Mouse (Mus musculus) liver, embryonic 14.5 days (tissue): ENCODE measurements at regions not wholly inside any gene's neighbourhood (a gene's known extent, or its start where the extent isn't known, plus 50 kb on each side); places are given as distances from the start of the nearest gene placed in this dataset.

Experiments
- CTCF ChIP-seq: IDR thresholded peaks from 2 replicates; pipeline ENCODE4 v1.5.1; 2016; ENCODE audit warnings: antibody characterized with exemption, low read depth, control low read depth
- EP300 ChIP-seq: IDR thresholded peaks from 2 replicates; pipeline ENCODE4 v1.6.1; 2016; ENCODE audit warnings: antibody characterized with exemption, low read depth

DNA sequence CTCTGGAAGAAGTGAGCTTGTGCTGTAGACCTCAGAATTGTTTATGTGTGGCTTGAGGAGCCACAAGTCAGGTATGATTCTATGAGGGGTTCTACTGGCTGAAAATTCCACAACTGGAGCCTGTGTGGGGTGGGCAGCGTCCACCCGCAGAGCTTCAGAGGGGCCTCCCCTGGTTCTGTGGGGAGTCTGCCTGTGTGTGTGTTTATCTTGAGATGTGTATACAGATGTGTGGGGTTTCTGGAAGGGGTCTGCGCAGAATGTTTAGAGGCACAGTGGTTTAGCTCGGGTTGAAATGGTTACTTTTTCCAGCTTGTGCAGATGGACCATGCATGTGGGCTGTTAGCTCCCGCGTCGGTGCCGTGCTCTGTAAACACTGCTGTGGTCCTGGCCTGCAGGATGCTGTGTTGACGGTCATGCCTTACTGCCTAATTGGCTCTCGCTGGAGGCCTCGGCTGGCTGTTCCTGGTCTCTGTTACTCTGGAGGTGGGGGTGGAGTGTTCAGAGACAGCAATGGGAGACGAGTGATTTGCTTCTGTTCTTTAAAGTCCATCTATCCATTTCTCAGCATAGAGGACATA lies 68.3 kb upstream of the Ptch1 start:
- no peak for TF ChIP-seq CTCF
- no peak for TF ChIP-seq EP300
